Mouse (Mus musculus): ENCODE data around the gene Kmt5c.

GRCm38 (mm10) chr7:4732968-4733392, 6.9 kb upstream of the Kmt5c start:
- TF ChIP-seq CTCF (IDR thresholded peaks at IDR 0.05; ENCODE audit: borderline replicate concordance, control insufficient read depth, extremely low read depth, insufficient read depth, low read length, poor library complexity): no peak
- no peak for TF ChIP-seq POLR2A (IDR thresholded peaks at IDR 0.05; ENCODE audit: control insufficient read depth, extremely low read depth, insufficient read depth, low read length, poor library complexity)

All from thymus, adult 2 months (tissue).